Mouse (Mus musculus) spleen, postnatal 4 days (tissue): ENCODE data around the gene Hacd4.
A peak's percentile ranks its signal among the peaks of the same experiment; 100 is the strongest.

Experiments
- DNase-seq, 2 experiments: peaks; one replicate each; pipeline ENCODE4 v3.0.0; 2022; ENCODE audit warnings: low spot score in 2 of 2

Gene Hacd4

DNA sequence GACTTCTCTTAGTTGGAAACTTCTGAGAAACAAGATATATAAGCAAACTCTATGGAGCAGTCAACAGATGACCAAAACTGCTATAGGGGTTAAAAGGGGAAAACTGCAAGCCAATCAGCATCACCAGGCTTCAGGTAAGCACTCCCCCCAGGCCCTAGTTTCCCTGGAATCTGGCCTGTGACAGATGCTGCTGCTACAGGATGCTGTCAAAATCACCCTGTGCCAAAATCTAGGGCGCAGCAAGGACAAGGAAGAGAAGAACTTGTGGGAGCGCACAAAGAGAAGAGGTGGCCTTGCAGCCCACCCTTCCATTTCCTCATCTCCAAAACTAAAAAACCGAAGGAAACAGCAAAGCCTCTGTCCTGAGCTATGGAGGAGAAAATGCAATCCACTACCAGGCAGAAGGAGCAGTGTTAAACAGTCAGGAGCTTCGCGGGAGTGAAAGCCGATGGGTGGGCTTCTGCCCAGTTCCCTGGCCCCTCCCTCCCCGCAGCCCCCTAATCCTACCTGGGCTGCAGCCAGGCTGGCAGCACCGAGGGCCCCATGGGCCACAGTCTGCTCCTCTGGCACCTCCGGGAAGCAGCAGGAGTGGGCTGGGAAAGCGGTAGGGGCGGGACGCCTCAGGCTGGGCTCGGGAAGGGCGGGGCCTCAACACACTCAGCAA, at the start of gene Hacd4:
Gene Hacd4, minus strand, starts transcription at position 603 of the 664 bp plus-strand sequence.
- peak; percentile 31 to 64 for DNase-seq

DNA sequence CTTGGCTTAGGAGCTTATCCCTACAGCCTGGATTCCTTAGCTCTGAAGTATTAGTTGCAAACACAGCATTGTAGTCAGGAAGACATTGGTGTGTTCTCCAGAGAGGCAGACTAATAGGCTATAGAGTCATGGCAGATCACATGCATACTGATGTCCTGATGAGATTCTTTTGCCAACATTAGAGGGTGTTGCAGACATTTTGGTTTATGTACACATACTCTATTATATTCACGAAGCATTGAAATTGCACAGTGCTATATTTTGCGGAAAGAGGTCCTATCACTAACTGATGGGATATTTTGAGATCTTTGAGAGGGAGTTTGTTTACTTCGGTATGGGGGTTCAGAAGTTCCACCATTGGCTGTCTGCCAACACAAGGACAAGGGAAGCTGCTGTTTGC, 49.4 kb upstream of the Hacd4 start:
- DNase-seq = no peak

DNA sequence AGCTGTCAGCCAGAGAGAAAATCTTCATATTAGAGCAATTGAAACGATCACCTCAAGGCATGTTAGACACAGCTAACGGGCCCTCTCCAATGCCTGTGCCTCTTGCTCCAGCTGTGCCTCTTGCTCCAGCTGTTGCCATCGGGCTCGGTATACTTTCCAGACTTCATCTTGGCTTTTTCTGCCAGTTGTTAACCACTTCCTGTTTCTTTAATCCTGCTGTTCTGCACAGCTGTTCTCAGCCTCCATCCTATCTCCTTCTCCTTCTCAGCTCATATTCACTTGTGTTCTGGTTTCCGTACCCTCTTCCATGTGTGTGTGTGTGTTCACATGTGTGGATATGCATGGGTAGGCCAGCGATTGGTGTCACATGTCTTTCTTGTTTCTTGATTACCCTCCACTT, 41.4 kb upstream of the Hacd4 start:
- no peak for DNase-seq

DNA sequence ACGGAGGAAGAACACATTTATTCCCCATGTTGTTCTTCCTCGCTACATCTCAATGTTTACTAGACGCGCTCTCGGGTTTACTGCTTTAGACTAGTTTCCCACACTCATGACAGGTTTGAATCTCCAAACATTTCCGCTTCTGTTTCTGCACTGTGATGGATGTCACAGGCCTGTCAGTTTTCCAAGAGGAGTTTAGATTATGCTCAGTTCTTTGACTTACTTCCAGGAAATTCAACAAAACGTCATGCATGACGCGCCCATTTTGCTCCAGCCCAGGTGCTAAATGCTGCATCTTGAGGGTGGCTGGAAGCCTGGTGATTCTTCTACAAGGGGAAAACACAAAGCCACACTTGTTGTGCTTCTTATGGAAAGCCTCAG, 40.1 kb upstream of the Hacd4 start:
- DNase-seq = no peak

DNA sequence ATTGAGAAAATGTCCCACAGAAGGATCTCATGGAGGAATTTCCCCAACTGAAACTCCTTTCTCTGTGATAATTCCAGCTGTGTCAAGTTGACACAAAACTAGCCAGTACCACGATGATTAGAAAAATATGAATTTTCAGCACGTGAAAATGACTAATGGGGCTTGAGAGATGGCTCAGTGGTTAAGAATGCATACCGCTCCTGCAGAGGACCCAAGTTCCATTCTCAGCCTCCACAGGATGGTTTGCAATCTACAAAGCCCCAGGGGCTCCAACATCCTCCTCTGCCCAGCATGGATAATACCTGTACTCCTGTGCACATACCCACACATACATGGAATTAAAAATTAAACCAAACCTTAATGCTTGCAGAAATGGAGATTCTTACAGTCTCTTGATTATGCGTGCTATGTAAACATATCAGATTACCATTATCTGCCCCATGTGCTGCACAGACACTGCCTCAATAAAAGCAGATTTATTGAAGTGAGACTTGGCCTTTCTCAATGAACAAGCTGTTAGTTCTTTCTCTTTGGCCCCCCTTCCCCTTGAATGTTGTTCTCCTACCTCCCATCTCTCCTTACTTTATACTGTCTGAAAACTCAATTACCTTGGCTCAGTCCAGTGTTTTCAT, 39.6 kb upstream of the Hacd4 start:
- no peak for DNase-seq

DNA sequence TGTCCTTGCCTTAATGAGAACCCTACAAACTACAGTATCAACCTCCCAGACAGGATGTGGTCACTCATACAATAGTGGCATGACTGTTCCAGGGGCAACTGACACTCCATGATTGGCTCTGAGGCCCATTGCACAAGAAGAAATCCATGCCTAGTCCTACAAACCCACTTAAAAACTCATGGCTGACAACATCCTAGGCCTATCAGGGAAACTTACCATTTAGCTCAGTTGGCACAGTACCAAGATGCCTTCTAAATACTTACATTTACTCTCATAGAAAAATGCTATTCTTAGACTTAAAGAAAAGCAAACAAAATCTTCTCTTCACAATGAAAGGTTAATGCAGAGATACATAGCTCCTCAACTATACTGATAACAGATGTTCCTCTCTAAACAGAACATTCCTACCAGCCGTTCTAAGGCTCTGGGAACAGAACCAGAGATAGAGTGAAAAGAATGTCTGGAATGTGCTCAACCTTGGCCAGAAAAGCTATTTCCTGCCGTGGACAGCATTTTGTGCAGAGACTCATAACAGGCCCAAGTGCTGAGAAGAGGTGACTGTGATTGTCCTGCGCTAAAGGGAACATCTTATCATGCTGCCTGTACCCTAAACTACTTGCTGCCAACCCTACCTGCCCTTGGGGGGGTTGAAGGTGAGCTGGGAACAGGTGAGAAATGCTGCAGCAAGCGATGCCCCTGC, 37.9 kb upstream of the Hacd4 start:
- DNase-seq = no peak

DNA sequence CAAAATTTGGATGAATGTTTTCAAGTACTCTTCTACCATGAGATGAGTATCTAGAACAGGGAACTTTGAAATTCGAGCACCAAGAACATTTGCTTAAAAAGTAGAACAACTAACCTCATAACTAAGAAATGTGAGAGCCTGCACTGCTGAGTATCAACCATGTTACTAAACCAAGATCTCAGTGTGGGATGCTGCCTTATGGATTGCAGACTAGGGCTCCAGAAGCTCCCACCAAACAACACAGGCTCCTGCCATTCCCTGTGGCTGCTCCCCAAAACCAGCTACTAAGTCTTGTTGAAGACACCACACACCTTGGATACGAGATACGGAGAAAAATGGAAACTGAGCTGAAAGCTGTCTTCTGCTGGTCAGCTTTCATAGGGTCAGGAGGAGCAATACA, 37.4 kb upstream of the Hacd4 start:
- no peak for DNase-seq

DNA sequence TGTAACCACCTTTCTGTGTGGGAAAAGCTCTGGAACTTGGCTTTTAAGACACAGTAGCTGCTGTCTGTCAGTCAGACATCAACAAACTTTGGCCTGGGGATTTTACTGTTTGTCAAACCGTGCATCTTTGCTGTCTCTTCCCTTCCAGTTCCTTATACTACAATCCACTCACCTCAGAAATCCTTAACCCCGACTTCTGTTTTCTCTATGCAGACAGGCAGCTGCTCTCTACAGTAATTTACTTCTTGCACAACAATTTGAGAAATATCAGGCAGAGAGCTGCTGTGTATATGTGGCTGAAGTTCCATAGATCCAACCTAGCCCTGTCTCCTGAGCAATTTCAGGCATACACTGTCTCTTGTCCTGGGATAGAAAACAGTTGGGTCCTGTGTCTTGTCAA, 32.8 kb upstream of the Hacd4 start:
- DNase-seq = no peak

DNA sequence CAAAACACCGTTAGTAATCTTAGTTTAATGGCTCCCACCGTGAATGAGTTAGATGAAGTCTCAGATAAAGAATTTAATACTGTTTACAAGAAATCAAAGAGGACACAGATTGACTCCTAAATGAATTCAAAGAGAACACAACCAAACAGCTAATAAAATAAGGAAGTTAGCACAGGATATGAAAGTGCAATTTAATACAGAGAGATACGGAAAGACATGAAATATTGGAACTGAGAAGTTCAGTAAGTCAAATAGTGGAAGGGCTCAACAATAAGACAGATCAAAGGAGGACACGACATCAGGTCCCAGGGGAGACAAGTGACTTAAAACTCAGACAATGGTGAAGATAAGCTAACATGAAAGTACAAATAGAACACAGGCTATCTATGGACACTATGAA, 25.8 kb upstream of the Hacd4 start:
- DNase-seq = no peak

DNA sequence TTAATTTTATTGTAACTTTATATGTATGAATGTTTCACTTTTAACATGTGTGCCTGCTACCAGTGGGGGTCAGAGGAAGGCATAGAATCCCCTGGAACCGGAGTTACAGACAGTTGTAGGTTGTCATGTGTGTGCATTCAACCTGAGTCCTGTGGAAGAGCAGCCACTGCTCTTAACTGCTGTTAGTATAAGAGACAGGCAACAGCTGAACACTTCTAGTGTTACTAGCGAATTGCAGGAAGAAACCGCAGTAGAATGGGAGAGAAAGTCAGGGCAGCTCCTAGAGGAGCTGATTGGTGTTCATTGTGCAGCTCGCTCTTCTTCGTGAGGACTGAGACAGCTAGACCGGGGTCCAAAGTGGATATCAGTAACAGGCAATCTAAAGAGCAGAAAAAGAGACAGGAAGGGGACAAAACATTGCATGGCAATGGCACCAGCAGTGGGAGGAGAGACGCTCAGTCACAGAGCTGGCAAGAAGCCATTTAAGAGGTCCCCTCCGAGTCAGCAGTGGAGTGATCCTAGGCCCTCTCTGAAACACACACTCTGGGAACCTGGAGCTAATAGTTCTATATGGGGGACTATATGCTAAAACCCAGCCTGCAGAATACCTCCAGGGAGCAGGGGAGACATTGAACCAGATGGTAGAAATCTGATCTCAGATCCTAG, 24.4 kb upstream of the Hacd4 start:
- no peak for DNase-seq

DNA sequence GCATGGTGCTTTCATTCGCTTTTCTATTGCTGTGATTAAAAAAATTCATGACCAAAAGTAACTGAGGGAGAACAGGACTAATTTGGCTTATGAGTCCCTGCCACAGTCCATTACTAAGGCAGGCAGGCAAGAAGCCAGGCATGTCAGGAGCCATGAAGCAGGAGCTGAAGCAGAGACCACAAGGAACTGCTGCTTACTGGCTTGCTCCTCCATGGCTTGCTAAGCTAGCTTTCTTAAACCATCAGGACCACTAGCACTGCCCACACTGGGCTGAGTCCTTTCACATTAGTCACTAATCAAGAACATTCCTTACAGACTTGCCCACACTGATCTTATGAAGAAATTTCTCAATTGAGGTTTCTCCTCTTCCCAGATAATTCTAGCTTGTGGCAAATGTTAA, 23.8 kb upstream of the Hacd4 start:
- DNase-seq = no peak

DNA sequence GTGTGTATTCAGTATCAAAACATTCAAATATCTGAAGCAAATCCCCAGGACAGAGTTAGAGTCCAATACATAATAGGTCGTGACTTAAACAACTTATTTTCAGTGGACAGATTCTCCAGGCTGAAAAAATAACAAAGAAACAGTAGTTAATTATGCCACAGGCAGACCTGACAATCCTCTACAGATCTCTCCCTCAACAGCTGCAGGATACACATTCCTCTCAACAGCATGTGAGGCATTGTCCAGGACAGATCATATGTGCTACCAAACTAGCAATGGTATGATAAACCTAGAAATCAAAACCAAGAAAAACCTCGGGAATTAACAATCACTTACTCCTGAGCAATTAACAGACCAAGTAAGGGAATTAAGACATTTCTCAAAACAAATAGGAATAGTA, 22.6 kb upstream of the Hacd4 start:
- no peak for DNase-seq

DNA sequence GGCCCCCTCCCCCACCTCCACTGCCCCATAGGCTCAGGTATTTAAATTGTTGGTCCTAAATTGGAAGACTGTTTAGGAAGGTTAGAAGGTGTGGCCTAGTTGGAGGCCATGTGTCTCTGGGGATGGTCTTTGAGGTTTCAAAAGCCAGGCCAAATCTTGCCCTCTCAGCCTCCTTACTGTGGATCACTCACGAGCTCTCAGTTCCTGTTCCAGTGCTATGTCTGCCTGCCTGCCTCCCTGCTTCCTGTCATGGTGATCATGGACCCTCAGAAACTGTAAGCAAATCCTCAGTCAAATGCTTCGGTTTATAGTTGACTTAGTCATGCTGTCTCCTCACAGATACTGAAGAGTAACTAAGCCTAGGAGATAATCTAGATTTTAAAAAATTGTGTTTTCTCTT, 19.9 kb upstream of the Hacd4 start:
- DNase-seq = no peak

DNA sequence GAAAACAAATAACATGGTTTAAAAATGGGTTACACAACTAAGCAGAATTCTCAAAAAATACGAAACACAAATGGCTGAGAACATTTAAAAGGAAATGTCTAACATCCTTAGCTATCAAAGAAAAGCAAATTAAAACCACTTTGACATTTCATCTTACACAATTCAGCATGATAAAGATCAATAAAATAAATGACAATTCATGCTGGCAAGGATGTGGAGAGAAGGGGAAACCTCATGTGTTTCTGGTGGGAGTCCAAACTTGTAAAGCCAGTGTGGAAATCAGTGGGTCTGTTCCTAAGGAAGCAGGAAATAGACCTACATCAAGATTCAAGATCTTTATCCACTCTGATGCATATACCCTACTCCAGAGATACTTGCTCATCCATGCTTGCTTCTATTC, 19.4 kb upstream of the Hacd4 start:
- no peak for DNase-seq

DNA sequence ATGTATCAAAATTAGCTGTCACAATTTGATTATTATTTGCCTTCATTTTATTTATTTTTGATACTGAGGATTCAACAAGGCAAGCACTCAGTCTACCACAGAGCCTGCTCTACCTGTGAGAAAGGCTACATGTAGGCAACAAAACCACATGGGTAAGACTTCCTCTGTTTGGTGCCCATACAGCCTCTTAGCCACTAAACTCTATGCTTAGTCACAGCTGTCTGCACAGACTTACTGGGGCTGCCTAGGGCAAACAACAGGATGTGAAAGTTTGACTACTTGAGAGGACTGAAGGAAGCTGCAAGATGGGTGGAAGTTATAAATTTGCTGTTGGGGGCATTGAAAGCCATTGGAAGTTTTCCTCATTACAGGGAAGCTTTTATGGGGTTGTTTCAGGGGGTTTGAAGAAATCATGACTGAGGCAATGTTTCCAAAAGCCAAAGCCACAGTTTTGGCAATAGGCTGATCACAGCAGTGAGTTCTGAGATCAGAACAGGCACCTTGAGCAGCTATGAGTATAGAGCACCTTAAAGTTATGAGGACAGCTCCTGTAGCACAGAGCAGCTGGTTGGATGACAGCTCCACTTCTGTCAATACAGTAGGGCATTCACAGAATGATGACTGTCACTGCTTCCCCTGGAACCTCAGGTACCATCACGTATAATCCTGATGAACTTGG, 11.5 kb upstream of the Hacd4 start:
- DNase-seq = no peak

DNA sequence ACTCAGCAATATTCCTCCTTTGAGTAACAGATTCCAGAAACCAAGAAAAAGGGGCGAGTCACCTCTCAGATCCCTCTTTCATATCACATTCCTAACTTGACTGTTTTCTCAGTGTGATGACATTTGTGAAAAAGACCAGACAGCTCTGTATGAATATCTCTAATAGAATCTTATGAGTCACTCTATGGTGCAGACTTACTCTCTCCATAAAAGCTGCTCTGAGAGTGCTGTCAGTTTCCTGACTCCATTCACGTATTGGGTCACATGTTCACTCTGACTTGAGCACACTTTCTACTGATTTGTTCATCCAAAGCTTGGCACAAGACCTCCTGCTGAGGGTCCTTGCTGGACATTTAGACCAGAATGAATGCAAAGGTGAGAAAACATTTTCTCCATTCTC, 10.2 kb upstream of the Hacd4 start:
- no peak for DNase-seq

DNA sequence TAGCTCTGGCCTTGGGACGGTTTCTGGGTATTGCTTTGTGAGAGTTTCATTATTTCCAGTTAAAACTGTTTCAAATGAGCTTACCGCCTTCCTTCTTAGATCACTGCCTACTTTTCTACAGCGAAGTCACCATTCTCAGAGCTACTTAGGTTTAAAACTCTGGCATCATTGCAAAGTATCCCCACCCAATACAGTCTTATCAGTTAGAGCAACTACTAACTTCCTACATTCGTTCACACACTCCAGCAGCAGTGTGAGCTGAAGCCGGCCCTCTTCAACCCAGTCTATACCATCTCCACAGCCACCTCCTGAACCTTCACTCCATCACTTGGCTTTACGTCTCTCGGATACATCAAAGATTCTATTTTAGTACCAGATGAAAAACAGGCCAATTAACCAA, 2.1 kb upstream of the Hacd4 start:
- DNase-seq = no peak

DNA sequence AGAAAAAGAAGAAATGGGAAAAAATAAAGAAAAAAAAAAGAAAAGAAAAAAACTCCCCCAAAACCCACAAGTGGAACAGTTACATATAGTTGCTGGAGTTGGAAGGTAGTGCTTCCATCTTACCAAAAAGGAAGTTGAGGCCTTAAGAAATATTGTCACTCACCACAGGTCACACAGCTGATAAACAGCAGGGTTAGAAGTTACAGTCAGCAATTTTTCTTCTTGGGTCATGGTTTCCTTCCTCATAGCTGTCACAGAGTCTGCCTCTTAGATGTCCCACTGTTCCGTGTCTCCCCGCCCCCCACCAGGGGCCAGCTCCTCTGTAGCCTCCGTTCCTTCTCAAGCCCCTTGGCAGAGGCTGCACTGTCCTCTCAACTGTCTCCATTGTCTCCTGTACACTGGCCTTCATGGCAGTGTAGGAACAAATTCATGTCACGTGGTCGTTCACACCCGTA, 968 bp upstream of the Hacd4 start:
- DNase-seq = peak; percentile 25 to 64

DNA sequence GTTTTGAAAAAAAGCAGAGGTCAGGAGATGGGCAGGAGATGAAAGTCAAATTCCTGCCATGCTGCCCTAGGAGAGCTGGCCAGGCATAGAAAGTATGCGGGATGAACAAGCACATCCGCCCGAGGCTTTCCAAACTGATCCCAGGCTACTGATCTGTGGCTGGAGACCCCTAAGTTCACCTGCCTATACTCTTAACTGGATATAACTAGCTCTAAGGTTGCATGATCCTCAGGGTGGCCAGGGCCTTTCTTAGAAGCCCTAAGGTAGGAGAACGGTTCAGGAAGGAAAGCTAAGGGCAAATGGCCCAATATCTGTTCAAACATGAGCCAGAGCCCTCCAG, 232 bp upstream of the Hacd4 start:
- DNase-seq = no peak

DNA sequence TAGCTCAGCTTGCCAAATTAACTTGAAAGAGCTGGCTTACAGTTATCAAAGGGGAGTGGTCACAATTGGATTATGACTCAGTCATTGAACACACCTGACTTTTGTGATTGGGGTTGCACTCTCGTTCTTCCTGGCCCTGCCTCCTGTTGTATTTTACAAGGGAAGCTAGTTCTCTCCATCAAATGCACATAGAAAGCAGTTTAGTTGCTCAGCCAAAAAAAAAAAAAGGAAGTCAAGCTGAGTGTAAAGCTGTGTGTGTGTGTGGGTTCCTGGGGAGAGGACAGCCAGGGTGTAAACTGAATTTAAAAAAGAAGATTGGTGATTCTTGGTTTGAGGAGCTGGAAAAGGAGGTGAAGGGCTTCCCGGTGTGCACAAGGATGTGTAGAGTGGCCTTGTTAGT, 811 bp downstream of the Hacd4 start:
- DNase-seq = no peak

DNA sequence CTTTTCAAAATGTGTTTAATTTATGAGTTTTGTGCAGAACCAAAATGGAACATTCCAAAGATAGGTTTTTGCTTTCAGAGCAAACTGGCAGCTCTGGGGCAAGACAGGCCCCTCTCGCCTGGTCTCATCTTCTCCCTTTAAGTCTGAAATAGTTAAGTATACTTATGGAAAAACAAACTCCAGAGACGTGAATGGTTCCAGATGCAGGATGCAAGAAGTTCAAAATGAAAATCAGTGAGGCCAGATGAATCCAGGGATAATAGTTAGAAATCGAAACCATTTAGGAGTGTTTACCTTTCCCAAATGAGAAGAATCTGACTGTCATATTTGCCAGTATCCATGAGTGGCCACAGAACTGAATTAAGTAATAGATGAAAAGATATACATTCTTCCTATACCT, 1.6 kb downstream of the Hacd4 start:
- no peak for DNase-seq

DNA sequence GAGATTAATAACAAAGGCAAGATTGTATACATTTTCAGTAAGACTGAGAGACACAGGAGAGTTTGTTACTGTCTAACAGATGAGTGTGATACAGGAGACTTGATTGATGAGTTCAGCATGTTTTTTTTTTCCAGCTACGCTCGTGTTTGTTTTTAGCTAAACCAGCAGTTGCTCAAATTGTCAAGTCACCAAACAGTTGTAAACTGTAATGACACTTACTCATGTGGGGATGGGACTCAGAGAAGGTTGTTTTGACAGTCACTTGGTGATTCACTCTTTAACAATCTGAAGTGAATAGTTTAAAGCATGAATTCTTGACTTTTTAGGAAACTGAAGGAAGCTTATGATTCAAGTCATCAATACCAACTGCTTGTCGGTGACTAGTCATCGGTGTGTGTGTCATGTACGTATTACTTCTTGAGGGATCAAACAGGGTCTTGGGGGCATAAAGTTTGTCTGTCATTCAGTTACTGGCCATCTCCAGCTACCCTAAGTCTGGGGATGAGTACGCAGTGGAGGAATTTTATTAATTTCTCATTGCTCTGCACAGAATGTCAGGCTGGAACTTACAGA, 2.0 kb downstream of the Hacd4 start:
- DNase-seq = no peak
